Mouse (Mus musculus) adrenal gland, adult (tissue): ENCODE results near the gene Ccdc6.

Experiments
- DNase-seq, 2 experiments: peaks; one replicate each; pipeline ENCODE4 v3.0.0; 2022 to 2023; ENCODE audit warnings: low spot score in 1 of 2; ENCODE audit not compliant: inconsistent age in 2 of 2

Ccdc6 gene

DNA sequence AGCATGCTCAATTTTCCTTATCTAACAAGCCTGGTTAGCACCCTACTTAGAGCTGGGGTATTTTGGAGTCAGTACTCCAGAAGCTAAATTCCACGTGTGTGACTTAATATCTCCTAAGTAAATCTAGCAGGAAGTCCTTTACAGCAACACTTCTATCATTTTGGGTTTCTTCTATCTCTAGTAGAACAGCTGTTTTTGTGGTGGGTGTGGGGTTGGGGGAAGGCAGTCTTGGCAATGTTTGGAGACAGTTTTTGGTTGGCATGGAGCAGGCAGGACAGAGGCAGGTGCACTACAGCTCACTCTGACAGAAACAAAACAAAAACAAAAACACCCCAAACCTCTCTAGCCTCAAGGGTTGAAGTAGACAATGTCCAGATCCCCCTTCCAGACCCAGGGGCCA, 3.1 kb upstream of the Ccdc6 start:
- no peak for DNase-seq

DNA sequence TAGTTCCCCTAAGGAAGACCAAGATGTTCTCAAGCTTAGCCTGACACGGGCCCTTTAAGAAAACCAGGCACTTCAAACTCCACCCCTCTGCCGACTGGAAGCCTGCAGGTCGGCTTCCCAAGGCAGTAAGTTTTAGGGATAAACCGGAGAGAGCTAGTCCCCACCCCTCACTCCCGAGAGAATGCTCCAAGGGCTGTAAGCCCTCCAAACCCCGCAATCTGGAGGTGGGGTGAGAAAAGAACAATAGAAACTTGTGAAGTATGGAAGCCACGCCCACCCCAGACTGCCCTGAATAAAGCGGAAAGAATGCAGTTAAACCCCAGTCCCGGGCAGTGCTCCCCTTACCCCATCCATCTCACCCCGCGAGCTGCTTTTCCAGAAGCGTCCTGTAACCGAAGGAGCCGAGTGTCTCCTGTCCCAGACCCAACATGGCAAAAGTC, 1.9 kb upstream of the Ccdc6 start:
- DNase-seq: peak; percentile 76 to 94

DNA sequence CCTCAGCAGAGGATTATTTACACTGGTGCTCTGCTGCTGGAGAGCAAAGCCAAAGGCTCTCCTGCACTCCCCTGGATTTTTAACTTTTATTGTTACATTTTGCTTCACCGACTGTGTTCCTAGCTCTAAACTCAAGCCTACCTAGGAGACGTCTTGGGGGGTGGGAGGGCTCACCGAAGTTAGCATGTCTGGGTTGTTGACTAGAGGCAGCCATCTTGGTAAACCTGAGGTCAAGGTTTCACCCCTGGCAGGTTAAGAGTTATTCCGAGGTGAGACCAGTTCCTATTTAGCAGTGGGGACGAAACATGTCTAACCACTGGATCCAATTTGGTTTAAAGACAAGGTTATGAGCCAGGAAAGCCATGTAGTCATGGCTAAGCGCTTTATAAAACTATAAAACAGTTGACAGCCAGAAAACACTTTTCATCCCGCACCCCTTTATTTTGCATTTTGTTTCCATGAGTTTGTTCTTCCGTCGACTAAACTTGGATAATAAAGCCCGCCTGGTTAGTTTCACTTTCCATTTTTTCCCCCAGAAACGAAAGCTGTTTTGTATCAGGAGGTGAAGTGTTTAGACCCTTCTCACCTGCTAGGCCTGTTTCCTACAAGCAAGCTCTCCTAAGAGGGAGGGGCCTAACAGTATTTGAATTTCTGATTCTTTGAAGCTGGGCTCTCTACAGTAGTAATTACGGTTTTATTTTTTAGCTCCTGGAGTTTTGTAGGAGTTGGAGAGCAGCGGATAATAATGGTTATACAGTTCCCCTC, 1.2 kb upstream of the Ccdc6 start:
- peak in 1 of 2 experiments; percentile 75 for DNase-seq

DNA sequence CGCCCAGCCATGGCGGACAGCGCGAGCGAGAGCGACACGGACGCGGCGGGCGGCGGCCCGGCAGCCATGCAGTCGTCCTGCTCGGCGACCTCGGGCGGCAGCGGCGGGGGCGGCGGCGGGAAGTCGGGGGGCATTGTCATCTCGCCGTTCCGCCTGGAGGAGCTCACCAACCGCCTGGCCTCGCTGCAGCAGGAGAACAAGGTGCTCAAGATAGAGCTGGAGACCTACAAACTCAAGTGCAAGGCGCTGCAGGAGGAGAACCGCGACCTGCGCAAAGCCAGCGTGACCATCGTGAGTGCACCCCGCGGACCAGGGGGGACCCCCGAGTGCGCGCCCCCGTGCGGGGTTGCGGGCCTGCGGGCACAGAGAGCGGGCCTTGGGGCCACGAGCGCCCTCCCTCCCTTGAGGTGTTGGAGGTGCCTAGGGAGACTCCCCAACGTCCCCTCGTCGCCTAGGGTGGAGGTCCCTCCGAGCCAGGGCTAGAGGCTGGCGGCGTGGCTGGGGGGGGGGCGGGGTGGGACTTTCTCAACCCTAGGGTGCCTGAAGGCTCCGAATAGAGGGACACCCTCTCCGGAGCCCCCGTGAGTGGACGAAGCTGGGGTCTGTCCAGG, 475 bp downstream of the Ccdc6 start:
- DNase-seq: peak in 1 of 2 experiments; percentile 66

DNA sequence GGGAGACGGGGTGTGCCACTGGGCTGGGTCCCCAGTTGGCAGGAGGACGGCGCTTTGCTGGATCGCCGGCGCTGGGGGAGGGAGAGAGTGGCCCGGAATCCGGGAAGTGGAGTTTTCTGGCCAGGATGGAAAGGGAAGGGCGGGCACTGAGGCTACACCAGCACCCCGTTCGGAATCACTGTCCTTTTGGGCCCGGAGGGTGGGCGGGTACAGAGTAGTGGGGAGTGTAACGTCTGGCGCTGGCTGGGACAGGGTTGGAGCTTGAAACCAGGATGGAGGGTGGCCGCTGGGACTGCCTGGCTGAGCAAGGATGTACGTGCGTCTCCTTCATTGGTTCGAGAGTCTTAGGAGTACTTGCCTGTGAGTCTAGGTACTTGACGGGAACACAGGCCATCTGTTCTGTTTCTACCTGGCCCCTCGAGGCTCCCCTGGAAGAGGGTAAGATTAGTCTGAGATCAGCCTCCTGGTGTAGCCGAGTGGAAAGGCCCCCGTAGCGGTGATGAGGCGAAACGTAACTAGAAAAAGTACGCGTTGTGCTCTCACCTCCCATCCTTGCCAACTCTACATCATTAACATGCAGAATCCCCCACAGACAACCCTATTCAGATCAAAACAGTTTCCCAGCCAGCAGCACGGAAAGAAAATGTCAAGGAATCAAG, 1.1 kb downstream of the Ccdc6 start:
- DNase-seq: peak; percentile 71 to 89

DNA sequence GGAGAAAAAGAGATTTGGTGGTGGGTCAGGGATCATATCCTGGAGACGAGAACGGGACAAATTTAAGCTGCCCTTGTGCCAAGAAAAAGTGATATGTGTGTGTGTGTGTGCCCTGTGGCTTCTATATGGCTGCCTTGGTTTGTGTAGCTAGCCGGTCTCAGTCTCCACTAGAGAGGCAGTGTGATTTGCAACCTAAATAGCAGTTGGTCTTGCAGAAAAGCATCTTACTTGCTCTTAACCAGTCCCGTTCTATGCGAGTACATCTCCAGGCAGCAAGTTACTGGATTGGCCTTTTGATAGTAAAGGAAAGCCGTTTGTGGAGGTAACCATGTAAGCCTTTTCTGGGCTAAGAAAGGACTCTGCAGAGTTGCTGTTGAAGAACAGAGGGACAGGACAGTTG, 1.7 kb downstream of the Ccdc6 start:
- peak in 1 of 2 experiments; percentile 69 for DNase-seq

DNA sequence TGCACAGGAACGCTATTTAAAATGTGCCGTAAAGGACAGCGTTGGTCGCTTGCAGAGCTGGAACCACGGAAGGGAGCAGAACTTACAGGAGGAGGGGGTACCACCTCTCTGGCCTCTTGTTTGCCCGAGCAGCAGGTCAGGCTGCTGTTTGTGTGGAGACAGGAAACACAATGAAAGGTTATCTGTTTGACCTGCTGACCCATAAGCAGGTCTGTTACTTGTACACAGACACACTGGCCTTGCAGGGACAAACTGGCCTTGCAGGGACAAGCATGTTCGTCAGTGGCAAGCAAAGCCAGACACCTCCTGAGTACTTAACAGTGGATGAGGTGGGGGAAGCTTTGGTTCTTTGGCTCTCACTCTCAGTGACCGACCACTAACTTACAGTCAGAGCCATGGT, 2.1 kb downstream of the Ccdc6 start:
- DNase-seq: peak; percentile 63 to 74

DNA sequence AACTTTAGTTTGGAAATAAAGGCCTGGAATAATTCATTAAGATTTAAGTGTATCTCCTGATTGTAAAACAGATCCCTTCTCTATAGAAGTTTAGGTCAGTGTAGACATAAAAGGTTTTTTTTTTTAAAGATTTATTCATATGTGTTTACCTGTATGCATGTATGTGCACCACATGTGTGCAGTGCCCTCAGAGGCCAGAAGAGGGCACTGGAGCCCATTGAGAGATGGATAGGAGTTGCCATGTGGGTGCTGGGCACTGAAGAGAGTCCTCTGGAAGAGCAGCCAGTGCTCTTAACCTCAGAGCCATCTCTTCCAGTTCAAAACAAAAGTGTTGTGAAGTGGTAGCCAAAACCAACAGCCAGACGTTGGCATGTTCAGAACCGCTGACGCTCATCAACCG, 5.2 kb downstream of the Ccdc6 start:
- DNase-seq: no peak

DNA sequence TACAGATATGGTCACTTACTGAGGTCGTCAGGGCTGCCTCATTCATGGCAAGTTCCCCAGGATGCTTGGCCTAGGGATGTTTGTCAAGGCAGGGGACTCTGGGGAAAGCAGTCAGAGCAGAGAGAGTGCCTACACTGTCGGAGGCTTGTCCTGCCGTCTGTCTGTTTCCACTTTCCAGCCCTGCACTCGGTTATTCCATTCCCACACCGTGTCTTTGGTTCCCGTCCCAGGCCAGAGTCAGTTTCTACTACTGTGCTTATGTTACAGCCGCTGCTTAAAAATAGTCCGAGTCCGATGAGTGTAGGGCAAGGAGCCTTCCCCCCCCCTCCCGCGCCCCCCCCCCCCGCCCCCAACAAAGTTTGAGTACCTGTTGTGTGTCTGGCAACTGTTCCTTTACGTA, 11.1 kb downstream of the Ccdc6 start:
- DNase-seq: no peak

DNA sequence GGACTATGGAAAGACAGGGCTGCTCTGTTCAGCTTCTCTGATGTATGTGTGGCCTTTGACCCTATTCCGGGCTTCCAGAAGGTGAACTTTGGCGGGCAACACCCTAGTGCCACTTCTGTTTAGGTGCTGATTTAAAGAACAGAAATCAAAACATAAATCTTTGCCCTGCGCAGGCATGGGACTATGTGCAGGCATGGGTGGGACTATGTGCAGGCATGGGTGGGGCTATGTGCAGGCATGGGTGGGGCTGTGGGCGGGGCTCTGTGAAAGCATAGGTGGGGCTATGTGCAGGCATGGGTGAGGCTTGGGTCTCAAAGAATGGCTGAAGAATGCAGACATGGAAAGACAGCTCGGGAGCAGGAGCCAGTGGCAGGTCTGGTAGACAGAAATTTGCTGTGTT, 13.1 kb downstream of the Ccdc6 start:
- DNase-seq: no peak

DNA sequence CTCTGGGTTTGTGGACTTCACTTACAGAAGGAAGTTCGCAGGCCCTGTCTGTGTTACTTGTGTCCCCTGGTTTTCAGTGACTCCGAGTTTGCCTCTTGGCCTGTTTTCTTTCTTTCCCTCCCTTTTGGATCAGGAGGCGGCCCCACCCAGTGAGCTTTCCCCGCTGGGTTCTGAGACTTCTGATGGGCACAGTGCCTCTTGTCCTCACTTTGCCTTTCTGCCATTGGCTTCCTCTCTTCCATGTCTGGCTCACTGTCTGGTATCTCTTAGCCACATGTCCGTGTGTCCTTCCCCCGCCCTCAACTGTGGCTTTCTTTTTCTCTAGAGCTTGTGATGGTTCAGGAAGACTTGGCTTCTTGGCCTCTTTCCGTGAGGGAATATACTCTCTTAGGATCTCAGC, 13.9 kb downstream of the Ccdc6 start:
- no peak for DNase-seq

DNA sequence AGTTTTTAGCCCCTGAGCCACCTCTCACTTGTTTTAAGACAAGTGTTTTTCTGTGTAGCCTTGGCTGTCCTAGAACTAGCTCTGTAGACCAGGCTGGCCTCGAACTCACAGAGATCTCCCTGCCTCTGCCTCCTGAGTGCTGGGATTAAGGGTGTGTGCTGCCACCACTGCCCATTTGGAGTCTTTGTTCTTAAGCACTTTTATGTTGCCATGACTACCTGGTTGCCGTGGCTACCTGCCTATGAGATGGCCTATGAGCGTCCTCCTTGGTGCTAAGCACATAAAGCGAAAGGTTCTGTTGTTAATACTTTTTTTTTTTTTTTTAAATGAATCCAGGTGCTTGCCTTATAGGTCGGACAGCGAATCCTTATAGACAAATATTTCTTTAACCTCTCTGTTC, 14.7 kb downstream of the Ccdc6 start:
- DNase-seq: no peak

DNA sequence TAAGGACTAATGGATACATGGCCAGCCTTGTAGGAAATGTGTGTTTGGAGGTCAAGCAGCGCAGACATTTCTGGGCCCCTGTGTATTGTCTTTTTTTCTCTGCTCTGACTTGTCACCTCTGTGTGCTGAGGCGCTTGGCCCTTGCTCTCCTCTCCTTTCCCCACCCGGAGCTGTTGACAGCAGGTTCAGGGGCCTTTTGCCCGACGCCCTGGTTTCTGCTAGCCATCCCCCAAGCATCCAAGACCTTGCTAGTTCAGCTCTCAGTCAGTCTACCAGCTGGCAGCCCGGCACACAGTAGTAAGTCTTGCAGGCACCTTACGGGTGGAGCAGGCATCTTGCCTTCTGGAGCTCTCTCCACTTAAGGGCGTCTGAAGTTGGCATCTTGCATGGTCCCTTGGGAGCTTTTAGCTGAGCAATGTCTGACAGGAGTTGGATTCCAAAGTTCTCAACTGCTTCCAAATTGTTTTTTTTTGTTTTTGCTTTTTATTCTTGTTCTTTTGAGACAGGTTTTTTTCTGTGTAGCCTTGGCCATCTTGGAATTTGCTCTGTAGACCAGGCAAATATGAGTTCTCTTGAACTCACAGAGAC, 17.2 kb downstream of the Ccdc6 start:
- DNase-seq: no peak

DNA sequence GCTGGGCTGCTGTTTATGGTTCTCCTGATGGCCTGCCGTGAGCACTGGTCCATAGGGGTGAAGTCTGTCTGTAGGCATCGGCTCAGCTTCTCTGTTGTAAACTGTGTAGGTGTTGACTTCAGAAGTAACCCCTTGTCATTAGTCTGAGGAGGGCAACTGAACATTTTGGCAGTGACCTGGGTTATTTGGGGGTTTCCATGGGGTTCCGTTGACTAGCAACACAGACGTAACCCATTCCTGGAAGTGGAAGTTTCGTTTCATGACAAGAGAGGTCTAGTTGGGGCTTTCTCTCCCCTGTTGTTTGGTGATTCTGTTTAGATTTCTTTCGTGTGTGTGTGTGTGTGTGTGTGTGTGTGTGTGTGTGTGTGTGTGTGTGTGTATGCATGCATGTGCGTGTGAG, 19.5 kb downstream of the Ccdc6 start:
- DNase-seq: no peak

DNA sequence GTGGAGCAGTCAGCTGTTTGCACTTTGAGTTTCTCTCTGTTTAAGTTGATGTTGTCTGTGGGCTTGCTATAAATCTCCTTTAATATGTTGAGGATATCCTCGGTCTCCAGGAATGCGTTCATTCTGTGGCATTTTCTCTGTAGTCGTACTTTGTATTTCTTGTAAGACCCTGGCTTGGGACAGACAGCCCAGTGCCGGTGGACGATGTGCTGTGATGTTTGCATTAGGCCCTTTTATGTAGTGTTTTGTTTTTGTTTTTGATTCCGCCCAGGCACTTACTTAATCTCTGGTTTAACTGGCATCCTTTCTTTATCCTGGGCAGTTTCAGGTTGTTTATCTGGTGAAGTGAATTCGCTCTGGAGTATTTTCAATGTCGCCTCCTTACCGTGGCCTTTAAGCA, 22.5 kb downstream of the Ccdc6 start:
- no peak for DNase-seq

DNA sequence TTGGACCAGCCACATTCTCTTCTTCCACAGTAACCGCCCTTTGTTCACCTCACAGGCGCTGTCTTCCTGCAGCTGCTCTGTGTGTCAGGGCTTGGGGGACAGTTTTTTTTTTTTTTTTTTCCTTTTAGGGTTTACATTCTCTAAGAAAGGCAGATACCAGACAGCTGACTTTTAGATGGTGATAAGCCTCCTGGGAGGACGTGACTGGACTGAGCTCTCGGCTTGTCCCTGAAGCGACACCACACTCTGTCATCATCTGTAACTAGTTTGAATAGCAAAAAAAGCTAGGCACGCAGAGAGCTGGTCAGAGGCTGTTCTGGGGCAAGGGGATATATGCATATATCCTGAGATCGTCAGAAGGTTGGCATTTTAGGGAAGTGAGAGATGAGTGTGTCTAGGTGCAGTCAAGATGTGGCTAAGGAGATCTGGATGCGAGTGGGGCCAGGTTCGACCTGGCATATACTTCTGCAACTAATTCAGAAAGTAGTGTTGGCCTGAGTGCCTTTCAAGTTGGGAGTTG, 23.0 kb downstream of the Ccdc6 start:
- peak; percentile 45 to 68 for DNase-seq

DNA sequence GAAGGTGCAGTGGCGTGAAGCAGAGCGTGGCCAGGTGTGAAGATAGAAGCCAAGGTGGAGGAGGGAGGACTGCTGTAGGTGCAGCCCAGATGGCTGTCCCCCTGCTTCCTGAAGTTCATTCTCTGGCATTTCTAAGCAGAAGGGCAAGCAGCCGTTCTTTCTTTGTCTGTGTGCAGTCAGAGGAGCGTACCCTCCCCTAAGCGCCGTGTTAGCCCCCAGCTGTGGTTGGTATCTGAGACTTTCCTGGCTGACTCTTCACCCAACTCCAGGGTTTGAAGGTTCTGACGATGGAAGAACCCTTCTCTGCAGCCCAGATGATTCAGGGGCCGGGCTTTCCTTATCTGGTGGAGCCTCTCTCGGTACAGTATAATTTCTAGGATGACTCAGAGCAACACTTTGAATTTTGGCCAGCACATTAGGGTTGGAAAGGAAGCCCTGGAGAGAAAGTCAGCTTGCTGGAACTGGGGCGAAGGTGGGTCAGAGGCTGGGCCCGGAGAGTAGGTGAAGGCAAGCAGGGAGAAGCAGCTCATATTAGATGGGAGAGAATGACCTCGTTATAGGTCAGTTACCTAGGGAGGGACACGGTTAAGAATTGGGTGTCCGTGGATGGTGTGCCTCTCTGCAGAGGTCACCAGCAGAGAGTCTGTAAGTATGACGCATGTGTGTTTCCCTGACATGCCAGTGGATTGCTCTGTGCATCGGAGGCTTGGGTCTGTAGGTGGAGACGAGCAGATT, 23.9 kb downstream of the Ccdc6 start:
- peak; percentile 79 to 95 for DNase-seq

DNA sequence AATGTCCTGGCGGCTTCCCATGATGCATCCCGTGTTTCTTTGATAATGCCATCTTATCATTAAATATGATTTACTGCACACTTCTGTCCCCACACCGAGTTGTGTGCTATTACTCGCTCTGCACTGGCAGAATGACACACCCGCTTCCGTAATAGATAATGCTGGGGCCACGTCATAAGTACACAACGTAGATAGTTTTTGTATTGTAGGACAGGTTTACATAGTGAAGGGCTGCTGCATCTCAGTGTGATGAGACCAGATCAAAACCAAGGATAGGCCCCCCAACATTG, 24.4 kb downstream of the Ccdc6 start:
- DNase-seq: no peak

DNA sequence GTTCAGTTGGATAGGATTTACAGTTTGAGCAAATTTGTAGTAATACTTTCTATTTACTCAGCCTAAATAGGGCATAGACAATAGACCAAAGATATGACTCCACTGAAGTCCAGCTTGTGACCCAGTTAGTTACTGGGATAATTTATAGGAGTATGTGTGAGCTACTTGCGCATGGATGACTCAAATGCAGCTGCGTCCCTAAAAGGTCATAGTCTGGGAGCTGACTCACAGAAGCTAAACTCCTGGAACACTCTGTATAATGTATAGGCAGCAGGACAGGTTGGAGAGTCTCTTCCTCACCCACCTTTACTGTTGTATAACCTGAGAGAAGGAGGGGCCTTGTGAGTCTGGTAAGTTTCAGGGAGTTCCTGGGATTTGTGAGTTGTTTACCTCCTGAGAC, 26.5 kb downstream of the Ccdc6 start:
- peak; percentile 44 to 74 for DNase-seq

DNA sequence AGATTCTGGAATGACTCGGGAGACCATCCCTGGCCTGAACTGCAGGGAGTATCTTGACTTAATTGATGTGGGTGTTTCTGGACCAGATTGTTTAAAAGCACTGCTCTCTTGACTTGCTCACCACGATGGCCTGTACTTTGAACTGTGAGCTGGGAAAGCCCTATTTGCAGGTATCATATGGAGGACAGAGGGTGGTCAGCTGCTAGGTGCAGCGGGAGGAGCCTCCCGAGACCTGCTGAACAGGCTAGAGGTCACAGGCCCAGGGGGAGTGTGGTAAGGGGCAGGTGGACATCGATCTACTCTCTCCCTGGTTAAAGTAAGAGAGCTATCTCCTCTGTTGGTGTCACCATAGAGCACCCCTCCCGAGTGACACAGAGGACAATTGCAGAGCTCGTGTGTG, 28.6 kb downstream of the Ccdc6 start:
- no peak for DNase-seq

DNA sequence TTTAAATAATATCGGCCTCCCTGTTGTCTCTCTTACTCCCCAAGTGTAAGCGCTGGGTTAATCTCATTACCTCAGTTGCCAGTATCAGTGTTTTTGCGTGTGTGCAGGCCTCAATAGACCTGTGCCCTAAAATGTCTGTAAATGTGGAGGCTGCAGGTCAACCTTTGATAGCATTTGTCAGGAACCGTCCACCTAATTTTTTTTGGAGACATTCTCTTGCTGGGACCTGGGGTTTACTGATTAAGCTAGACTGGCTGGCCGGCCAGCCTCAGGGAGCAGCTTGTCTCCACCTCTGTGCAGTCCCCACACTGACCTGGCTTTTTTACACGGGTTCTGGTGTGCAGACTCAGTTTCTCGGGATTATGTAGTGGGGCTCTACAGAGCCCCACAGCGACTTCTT, 30.4 kb downstream of the Ccdc6 start:
- DNase-seq: no peak
